In genomic region chr4:95847219-95847618, GRCm38 (mm10) we compare ENCODE assay signal across 19 mouse cellular contexts.
"Had no signal": no experiment of that assay in that cellular context is flagged by ENCODE, and none has a peak within 500 bp of the region (broad histone marks: within the 10 kb centered on the region; RNA-seq: fewer than 3 reads in every experiment).

No protein-coding gene starts in this region.

- ATAC-seq: intestine, embryonic 15.5 days; midbrain, embryonic 15.5 days had no signal

- H3K9ac ChIP-seq: intestine, embryonic 15.5 days; limb, embryonic 12.5 days; liver, embryonic 13.5 days; midbrain, embryonic 12.5 days; midbrain, embryonic 15.5 days; neural tube, embryonic 12.5 days; neural tube, embryonic 15.5 days had no signal

- H3K27ac ChIP-seq: intestine, embryonic 15.5 days; left cerebral cortex, adult 2 months; liver, embryonic 13.5 days; midbrain, embryonic 12.5 days; midbrain, embryonic 15.5 days; neural tube, embryonic 12.5 days; neural tube, embryonic 15.5 days; stomach, postnatal 0 days had no signal

- H3K4me3 ChIP-seq: intestine, embryonic 15.5 days; left cerebral cortex, adult 2 months; limb, embryonic 12.5 days; liver, embryonic 13.5 days; midbrain, embryonic 12.5 days; midbrain, embryonic 15.5 days; neural tube, embryonic 12.5 days; neural tube, embryonic 15.5 days had no signal

- DNase-seq: kidney, adult 11 months; kidney, postnatal 36 days; layer of hippocampus, postnatal 36 days; liver, embryonic 13.5 days; lung, postnatal 10 days; right cerebral cortex, adult 18-20 months; right cerebral cortex, postnatal 14 days; right cerebral cortex, postnatal 4 days; thymus, adult 2 months; thymus, postnatal 14 days; thymus, postnatal 4 days had no signal

- H3K36me3 ChIP-seq: intestine, embryonic 15.5 days; limb, embryonic 12.5 days; liver, embryonic 13.5 days; midbrain, embryonic 12.5 days; midbrain, embryonic 15.5 days; neural tube, embryonic 12.5 days; neural tube, embryonic 15.5 days had no signal

- H3K9me3 ChIP-seq: intestine, embryonic 15.5 days; limb, embryonic 12.5 days; liver, embryonic 13.5 days; midbrain, embryonic 12.5 days; midbrain, embryonic 15.5 days; neural tube, embryonic 12.5 days; neural tube, embryonic 15.5 days had no signal

- H3K27me3 ChIP-seq: intestine, embryonic 15.5 days; limb, embryonic 12.5 days; liver, embryonic 13.5 days; midbrain, embryonic 12.5 days; midbrain, embryonic 15.5 days; neural tube, embryonic 12.5 days; neural tube, embryonic 15.5 days had no signal

- H3K4me1 ChIP-seq: intestine, embryonic 15.5 days; midbrain, embryonic 15.5 days; neural tube, embryonic 12.5 days; neural tube, embryonic 15.5 days had no signal

- H3K4me2 ChIP-seq: intestine, embryonic 15.5 days; limb, embryonic 12.5 days; liver, embryonic 13.5 days; midbrain, embryonic 12.5 days; midbrain, embryonic 15.5 days; neural tube, embryonic 12.5 days; neural tube, embryonic 15.5 days had no signal
